Mouse (Mus musculus): Measurements from ENCODE around the gene 2610002M06Rik. TPM values are rescaled to one million over a fixed set of nuclear protein-coding genes. Genes with fewer than 3 reads are reported as not detected.

2610002M06Rik gene
- 14.0 TPM for polyA plus RNA-seq (2017; shearing (Covaris generic))

DNA sequence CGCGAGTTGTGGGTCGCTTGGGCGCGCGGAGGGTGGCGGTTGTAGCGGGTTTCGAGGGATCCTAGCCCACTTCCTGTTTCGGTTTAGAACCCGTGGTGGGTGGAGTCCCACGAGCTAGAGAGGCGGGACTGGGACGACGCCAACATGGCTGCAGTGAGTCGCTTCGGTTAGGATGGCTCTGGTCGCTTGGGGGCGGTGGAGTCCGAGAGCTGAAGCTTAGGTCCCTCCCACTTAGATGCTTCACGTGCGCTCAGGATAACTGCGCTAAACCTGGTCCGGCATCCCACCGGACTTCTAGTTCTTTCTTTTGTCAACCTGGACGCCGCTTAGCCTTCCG is at the start of gene 2610002M06Rik:
Gene 2610002M06Rik, minus strand, starts transcription at position 117 of the 337 bp plus-strand sequence.

DNA sequence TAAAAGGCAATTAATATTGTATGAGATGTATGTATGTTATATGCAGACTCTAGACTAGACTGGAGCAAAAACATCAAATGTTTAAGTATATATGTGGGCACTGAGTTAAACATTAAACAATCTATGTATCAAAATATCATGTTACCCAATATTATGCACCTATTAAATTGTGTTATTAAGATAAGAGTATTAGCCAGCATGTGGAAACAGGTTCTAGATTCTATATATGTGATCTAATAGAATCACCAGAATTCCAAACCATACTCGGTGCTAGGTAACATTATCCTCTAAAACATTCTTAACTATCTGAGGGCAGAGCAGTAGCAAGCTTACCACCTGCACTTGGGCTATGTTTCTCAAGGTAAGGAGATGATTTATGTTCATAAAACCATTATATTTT is 23.8 kb downstream of the 2610002M06Rik start, which contains the start of gene Tent5d:
Gene Tent5d, plus strand, starts transcription at position 301 of the 400 bp plus-strand sequence.

Other genes starting within 250 kb of the 2610002M06Rik start
- gene Tbx22, start 148.4 kb downstream of the 2610002M06Rik start, polyA plus RNA-seq (2017; shearing (Covaris generic)), result not detected
- gene Tent5d, start 23.7 kb downstream of the 2610002M06Rik start, polyA plus RNA-seq (2017; shearing (Covaris generic)), result not detected
- gene Gm732, start 132.1 kb upstream of the 2610002M06Rik start, polyA plus RNA-seq (2017; shearing (Covaris generic)), result not detected

Measured in effector memory CD4-positive, alpha-beta T cell, adult 5 months (primary cell).